Mouse (Mus musculus): Measurements from ENCODE around the gene Cd300e.

The Cd300e gene

DNA sequence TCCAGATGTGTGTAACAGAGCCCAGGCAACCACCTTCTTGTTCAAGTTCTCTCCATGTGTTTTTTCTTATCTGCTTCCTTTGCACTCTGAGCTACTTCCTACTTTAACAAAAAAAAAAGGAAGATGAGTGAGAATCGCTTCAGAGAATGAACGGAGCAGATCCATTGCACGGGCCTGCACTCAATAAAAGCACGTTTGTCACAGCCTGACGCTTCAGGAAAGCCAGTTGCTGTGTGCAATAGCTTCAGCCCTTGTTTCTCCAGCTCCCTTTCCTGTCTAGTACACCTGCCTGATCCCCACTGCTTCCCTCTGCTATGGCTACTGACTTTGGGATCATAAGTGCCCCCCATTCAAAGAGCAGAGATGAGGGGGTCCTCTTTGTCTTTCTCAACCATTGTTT, at the start of gene Cd300e:
Gene Cd300e, minus strand, starts transcription at position 101 of the 400 bp plus-strand sequence.
- no peak for DNase-seq (ENCODE audit: extremely low spot score, low read depth, low spot score)

DNA sequence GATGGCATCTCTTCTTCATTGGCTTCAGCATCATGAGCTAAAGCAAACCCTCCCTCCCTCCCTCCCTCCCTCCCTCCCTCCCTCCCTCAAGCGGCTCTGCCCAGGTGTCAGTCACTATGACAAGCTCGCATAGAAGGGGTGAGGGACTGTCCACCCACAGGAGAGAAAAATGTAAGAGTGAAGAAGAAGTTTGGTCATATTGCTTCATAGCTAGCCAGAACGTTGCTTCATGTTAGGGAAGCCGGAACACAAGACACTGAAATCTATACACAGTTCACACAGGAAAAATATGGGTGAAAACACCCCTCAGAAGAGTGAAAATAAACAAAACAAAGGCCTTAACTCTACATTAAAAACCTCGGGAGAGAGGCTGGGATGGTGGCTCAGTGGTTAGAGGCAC, 48.3 kb upstream of the Cd300e start:
- no peak for DNase-seq (ENCODE audit: extremely low spot score, low read depth, low spot score)

DNA sequence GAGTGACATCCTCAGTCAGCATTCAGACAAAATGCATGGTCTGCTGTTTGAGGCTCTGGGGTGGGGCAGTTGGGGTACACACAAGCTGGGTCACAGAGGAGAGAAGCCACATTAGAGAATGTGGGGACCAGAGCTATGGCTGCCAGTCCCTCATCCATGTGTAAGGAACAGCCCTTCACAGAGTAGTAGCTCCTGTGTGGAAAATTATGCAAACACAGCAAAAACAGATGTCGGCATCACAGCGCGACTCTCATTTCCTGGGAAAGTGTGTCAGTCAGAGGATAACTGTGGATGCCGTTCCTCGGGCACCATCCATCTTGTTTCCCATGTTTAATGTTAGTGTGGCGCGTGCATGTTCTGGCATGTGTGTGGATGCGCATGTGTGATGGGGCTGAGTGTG, 46.2 kb upstream of the Cd300e start:
- DNase-seq (ENCODE audit: extremely low spot score, low read depth, low spot score): no peak

- DNase-seq (ENCODE audit: extremely low spot score, low read depth, low spot score): no peak
Observed at GRCm38 (mm10) chr11:115107403-115107916, 45.5 kb upstream of the Cd300e start.

- DNase-seq (ENCODE audit: extremely low spot score, low read depth, low spot score): no peak
Observed at GRCm38 (mm10) chr11:115106638-115107037, 44.7 kb upstream of the Cd300e start.

DNA sequence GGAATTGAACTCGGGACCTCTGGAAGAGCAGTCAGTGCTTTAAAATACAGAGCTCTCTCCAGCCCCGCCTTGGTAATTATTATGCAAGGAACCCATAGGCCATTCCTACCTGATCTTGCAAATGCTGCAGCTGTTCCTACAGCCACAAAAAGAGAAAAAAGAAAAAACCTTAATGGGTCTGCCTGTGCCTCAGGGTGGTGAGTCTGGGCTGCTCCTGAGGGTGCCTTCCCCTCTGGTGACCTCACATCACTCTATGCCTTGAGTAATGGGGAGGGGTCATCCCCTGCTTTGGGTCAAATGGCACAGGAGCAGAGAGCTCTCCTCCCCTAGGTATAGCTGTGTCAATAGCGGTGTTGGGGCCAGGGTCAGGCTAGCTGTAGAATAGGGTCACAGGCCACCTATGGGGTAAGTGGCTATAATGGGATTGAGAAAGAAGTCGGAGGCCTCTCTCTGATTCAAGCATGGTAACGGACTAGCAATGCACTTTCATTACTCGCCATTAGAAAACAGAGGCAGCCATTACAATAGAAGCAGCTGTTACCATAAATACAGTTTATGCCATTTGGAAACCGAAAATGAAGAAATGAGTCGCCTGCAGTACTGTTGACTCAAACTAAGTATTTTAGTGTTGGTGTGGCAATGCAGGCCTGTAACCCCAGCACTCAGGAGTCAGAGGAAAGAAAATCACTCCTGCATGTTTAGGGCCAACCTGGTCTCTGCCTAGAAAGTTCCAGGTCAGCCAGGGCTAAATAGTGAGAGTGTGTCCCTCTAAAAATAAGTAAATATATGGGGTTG, 43.0 kb upstream of the Cd300e start:
- DNase-seq (ENCODE audit: extremely low spot score, low read depth, low spot score): no peak

DNA sequence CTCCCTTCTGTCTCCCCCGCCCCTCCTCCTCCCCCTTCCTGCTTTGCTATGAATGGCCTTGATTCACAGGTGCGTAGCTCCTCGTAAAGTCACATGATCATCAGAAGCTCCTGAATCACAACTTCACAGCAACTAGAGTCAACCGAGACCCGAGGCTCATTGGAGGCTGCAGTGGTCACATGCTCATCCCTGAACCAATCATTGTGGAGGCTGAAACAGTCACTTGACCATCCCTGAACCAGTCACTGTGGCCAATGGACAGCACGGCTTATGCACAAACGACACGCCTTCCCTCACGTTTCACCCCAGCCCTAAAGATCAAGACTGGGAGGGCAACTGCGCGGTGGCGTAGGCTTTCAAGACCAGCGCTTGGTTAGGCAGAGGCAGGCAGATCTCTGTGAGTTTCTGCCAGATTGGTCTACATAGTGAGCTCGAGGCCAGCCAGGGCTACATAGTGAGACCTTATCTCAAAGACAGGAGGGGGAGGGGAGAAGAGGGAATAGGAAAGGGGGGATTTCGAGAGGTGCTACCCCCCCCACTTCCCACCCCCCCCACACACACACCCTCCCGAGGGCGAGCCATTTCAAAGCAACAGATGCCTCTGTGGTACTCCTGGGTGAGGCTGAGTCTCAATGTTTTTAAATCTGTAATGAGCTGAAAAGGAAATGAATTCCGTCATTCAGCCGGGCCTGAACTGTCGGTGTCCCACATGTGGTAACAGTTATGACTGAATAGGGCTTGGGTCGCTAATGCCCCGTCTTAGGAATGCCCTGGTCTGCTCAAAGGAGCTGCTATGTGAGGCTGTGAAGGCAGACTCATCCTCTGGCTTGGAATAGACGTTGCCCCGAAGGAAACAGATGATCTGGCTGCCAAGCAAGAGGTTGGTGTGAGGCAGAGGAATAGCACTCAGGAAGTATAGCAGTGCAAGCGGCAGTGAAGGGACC, 41.8 kb upstream of the Cd300e start:
- peak; percentile 61 for DNase-seq (ENCODE audit: extremely low spot score, low read depth, low spot score)

GRCm38 (mm10) chr11:115102116-115102515, 40.1 kb upstream of the Cd300e start:
- no peak for DNase-seq (ENCODE audit: extremely low spot score, low read depth, low spot score)

GRCm38 (mm10) chr11:115101615-115102051, 39.7 kb upstream of the Cd300e start:
- no peak for DNase-seq (ENCODE audit: extremely low spot score, low read depth, low spot score)

DNA sequence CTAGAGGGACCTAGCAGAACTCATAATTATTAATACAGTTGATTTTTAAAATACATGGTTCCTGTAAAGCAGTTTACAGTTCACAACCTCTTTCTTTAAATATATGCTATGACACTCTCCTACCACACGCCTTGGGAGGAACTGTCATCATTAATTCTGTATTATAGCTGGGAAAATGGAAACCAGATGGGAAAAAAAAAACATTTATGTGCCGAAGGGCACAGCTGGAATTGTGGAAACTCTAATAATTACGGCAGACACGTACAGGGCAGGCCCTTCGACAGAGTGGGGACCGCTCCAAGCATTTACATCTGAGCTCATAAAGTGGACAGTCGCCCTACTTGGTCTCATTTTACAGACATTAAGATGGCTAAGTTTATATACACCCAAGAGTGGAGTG, 38.8 kb upstream of the Cd300e start:
- no peak for DNase-seq (ENCODE audit: extremely low spot score, low read depth, low spot score)

- no peak for DNase-seq (ENCODE audit: extremely low spot score, low read depth, low spot score)
Observed at GRCm38 (mm10) chr11:115100032-115100621, 38.1 kb upstream of the Cd300e start.

DNA sequence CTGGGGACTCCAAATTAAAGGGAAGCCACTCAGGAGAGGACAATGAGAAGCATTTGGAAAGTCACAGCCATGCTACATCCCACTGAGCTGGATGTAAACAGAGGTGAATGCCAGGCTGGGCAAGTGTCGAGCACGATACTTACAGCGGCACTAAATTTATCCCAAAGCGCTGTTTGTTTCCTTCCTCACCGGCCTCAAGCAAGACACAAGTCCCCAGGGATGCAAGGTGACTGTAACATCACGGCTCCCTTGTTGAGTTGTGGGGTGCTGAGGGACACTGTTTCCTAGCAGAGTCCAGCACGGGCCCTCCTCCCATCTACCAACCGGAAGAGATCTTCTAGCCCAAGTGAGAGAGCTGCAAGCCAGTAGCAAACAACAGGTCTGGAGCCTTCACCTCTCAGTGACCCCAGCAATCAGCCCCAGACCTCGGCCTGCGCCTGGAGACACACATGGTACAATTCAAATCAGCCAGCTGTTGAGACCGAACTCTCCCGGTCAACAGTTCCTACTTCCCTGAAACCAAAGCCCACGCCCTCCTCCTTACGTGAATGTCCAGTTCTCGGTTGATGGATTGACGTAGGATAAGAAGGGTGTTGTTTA, 37.4 kb upstream of the Cd300e start:
- DNase-seq (ENCODE audit: extremely low spot score, low read depth, low spot score): peak; percentile 44

GRCm38 (mm10) chr11:115098203-115098932, 36.4 kb upstream of the Cd300e start:
- DNase-seq (ENCODE audit: extremely low spot score, low read depth, low spot score): no peak

DNA sequence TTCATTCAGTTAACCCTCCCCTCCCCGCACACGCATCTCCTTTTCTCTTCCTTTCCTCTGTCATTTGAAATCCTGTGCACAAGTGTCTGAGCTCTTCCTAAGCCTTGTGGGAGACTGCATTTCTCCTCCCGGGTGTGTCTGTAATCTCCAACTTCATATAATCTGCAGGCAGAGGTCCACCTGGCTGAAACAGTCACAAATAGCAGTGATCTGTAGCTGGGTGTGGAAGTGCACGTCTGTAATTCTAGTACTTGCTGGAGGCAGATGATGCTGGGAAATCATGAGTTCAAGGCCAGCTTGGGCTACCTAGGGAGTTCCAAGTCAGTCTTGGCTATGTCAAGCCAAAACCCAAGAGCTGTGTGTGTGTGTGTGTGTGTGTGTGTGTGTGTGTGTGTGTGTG, 30.2 kb upstream of the Cd300e start:
- no peak for DNase-seq (ENCODE audit: extremely low spot score, low read depth, low spot score)

- DNase-seq (ENCODE audit: extremely low spot score, low read depth, low spot score): no peak
Observed at GRCm38 (mm10) chr11:115091362-115091901, 29.5 kb upstream of the Cd300e start, which contains the start of gene Rab37. TSS of gene Rab37 (plus strand) at chr11:115091431.

GRCm38 (mm10) chr11:115089853-115090252, 27.9 kb upstream of the Cd300e start:
- no peak for DNase-seq (ENCODE audit: extremely low spot score, low read depth, low spot score)

GRCm38 (mm10) chr11:115086213-115086612, 24.2 kb upstream of the Cd300e start:
- DNase-seq (ENCODE audit: extremely low spot score, low read depth, low spot score): no peak

DNA sequence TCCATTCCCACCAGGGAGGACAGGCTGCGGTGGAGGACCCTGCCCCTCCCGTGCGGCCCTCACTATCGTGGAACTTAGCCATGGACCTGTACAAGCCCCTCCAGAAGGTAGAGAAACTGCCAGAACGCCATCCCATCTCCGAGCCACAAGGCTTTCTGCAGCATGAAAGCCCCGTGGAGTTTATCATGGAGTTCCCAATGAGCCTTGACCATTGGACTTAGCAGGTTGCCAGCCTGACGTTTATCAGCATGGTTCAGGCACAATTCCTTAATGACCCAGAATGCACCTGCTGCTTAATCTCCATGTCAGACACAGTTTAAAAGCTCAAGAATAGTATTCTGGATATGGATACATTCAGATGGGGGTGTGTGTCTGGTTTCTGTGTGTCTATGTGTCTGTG, 23.1 kb upstream of the Cd300e start:
- no peak for DNase-seq (ENCODE audit: extremely low spot score, low read depth, low spot score)

- no peak for DNase-seq (ENCODE audit: extremely low spot score, low read depth, low spot score)
Observed at GRCm38 (mm10) chr11:115084595-115084994, 22.6 kb upstream of the Cd300e start.
